Mouse (Mus musculus) fat pad, adult 2 months (tissue): Measurements from ENCODE around the gene Grk6.

Source experiments
- DNase-seq: peaks from one replicate; pipeline ENCODE4 v3.0.0-alpha.2; 2011; ENCODE audit warnings: low read depth, low spot score; ENCODE audit errors: extremely low read depth

Grk6 gene

GRCm38 (mm10) chr13:55463399-55464026 lies 18.6 kb downstream of the Grk6 start:
- no peak for DNase-seq

GRCm38 (mm10) chr13:55464027-55464884 lies 19.4 kb downstream of the Grk6 start, which contains the start of gene Prr7:
TSS of gene Prr7 (plus strand) at chr13:55464267.
- no peak for DNase-seq

- no peak for DNase-seq
Measured at GRCm38 (mm10) chr13:55465184-55465583, 20.3 kb downstream of the Grk6 start.

GRCm38 (mm10) chr13:55465830-55466440 lies 21.1 kb downstream of the Grk6 start:
- no peak for DNase-seq

GRCm38 (mm10) chr13:55468851-55469560 lies 24.1 kb downstream of the Grk6 start:
- DNase-seq = no peak

- no peak for DNase-seq
Measured at GRCm38 (mm10) chr13:55470372-55470771, 25.5 kb downstream of the Grk6 start.

GRCm38 (mm10) chr13:55471156-55471818 lies 26.4 kb downstream of the Grk6 start:
- DNase-seq = no peak

GRCm38 (mm10) chr13:55471819-55472131 lies 26.9 kb downstream of the Grk6 start:
- DNase-seq = no peak

GRCm38 (mm10) chr13:55472132-55473022 lies 27.5 kb downstream of the Grk6 start:
- no peak for DNase-seq

- DNase-seq = no peak
Measured at GRCm38 (mm10) chr13:55473076-55473831, 28.4 kb downstream of the Grk6 start.

- DNase-seq = no peak
Measured at GRCm38 (mm10) chr13:55473961-55474360, 29.1 kb downstream of the Grk6 start.

GRCm38 (mm10) chr13:55474621-55475069 lies 29.8 kb downstream of the Grk6 start:
- DNase-seq = no peak

- DNase-seq = no peak
Measured at GRCm38 (mm10) chr13:55475750-55476149, 30.9 kb downstream of the Grk6 start.

- DNase-seq = no peak
Measured at GRCm38 (mm10) chr13:55476256-55476655, 31.4 kb downstream of the Grk6 start.

GRCm38 (mm10) chr13:55477492-55477891 lies 32.6 kb downstream of the Grk6 start:
- no peak for DNase-seq

- DNase-seq = no peak
Measured at GRCm38 (mm10) chr13:55478036-55478435, 33.2 kb downstream of the Grk6 start.

GRCm38 (mm10) chr13:55479008-55479407 lies 34.1 kb downstream of the Grk6 start:
- DNase-seq = no peak

GRCm38 (mm10) chr13:55479929-55480328 lies 35.1 kb downstream of the Grk6 start:
- no peak for DNase-seq

- DNase-seq = no peak
Measured at GRCm38 (mm10) chr13:55482542-55482941, 37.7 kb downstream of the Grk6 start.
